Mouse (Mus musculus) spleen, adult 2 months (tissue): ENCODE data around the gene Mybbp1a.

Experiments
- CTCF ChIP-seq: fragments of 200-500 bp; IDR thresholded peaks from 2 replicates; pipeline ENCODE4 v1.5.1; 2011; ENCODE audit warnings: mild to moderate bottlenecking, inconsistent platforms; ENCODE audit not compliant: insufficient read depth, insufficient read length, insufficient replicate concordance; ENCODE audit errors: extremely low read depth
- POLR2A ChIP-seq: fragments of 200-500 bp; IDR thresholded peaks from 2 replicates; pipeline ENCODE4 v1.6.1; 2011; ENCODE audit warnings: low read depth, low read length, inconsistent platforms

- TF ChIP-seq CTCF (no peak), POLR2A (no peak)
These were observed 44.8 kb downstream of the Mybbp1a start for GRCm38 (mm10) chr11:72485960-72486359.
